Comparison of ENCODE assay signal across 8 mouse cellular contexts in the genomic region with DNA sequence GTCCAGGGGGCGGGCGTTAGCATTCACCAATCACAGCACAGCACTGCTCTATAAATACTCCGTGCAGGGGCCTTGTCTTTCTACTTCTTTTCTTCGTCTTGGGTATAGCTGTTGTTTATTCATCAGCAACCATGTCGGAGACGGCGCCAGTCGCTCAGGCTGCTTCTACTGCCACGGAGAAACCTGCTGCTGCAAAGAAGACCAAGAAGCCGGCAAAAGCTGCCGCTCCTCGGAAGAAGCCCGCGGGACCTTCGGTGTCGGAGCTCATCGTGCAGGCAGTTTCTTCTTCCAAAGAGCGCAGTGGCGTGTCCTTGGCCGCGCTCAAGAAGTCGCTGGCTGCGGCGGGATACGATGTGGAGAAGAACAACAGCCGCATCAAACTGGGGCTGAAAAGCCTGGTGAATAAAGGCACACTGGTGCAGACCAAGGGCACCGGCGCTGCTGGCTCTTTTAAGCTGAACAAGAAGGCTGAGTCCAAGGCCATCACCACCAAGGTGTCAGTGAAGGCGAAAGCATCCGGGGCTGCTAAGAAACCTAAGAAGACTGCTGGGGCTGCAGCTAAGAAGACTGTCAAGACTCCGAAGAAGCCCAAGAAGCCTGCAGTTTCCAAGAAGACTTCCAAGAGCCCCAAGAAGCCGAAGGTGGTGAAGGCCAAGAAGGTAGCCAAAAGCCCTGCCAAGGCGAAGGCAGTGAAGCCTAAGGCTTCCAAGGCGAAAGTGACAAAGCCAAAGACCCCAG. TPM values are rescaled to one million over a fixed set of nuclear protein-coding genes. Genes with fewer than 3 reads are reported as not detected.
DNase-seq lines count a peak whose midpoint lies in the region; ATAC-seq lines count a peak whose summit lies in the region.

A gene (plus strand): TSS at position 81 of the 738 bp plus-strand sequence.

- 4% methylated on average over 34 of the region's 34 CpGs for WGBS in hindbrain, embryonic 11.5 days

- ATAC-seq in hindbrain, embryonic 11.5 days (ENCODE audit: low FRiP score): peak; percentile 69

- H3K4me2 ChIP-seq in hindbrain, embryonic 11.5 days (replicated peaks; ENCODE audit: low read depth, low read length): peak within 1 kb of the TSS; percentile 89

- H3K27ac ChIP-seq in hindbrain, embryonic 11.5 days (ENCODE audit: low read depth, low read length): peak within 1 kb of the TSS; percentile 83

- peaks cover 5% of the 10 kb centered on the region; the same call in 1 of the 2 replicates for H3K4me1 ChIP-seq in hindbrain, embryonic 11.5 days (replicated peaks; ENCODE audit: control insufficient read depth, insufficient read depth, low read length)

- H3K4me3 ChIP-seq in hindbrain, embryonic 11.5 days (ENCODE audit: low read depth, low read length): peak within 1 kb of the TSS; percentile 57

- peak; percentile 87 for DNase-seq in MEL-GATA-1-ER (ENCODE audit: extremely low read depth, low read depth)
- DNase-seq in cerebellum, adult 9-10 months: peak; percentile 85
- DNase-seq in frontal cortex, adult 2 months (ENCODE audit: extremely low spot score in 1 of 2, low spot score in 1 of 2): peak; percentile 79 to 89
- DNase-seq in hindbrain, embryonic 11.5 days (ENCODE audit: low spot score): peak; percentile 92
- peak; percentile 82 to 83 for DNase-seq in layer of hippocampus, postnatal 14 days (ENCODE audit: low spot score in 2 of 2)
- peak; percentile 92 for DNase-seq in lung, postnatal 36 days
- peak; percentile 97 for DNase-seq in retina, embryonic 14.5 days (ENCODE audit: low spot score)
- DNase-seq in urinary bladder, adult 18-20 months (ENCODE audit: low spot score in 2 of 2): peak; percentile 68 to 73

- H3K27me3 ChIP-seq in hindbrain, embryonic 11.5 days (ENCODE audit: control insufficient read depth, insufficient read depth, low read length): no peaks in the 10 kb centered on the region

- peak within 1 kb of the TSS; percentile 82 for H3K9ac ChIP-seq in hindbrain, embryonic 11.5 days (ENCODE audit: low read depth, low read length)

- no peaks in the 10 kb centered on the region for H3K36me3 ChIP-seq in hindbrain, embryonic 11.5 days (ENCODE audit: control insufficient read depth, insufficient read depth, low read length)

- H3K9me3 ChIP-seq in hindbrain, embryonic 11.5 days (ENCODE audit: control insufficient read depth, low read length): no peaks in the 10 kb centered on the region

RNA-seq across cellular contexts. Expression of the gene that starts here (rescaled TPM):
- 0.36 and 0.58 TPM in 2 replicates for polyA plus RNA-seq in frontal cortex, adult 2 months (2012; rRNA removed)
- polyA plus RNA-seq in hindbrain, embryonic 11.5 days (2014; fragmentation: Nextera tagmentation; extraction: Ambion mirVana): 2.4 and 3.7 TPM in 2 replicates
- total RNA-seq in layer of hippocampus, postnatal 14 days (2021): 10 to 100 TPM; 22.8 to 32.9 TPM

Comparison
In these comparisons a context has a peak if more than half of its experiments do, and no peak if none do; other contexts are left out.
1. Peak in every context shown above with its lines: DNase-seq, ATAC-seq, H3K4me3 ChIP-seq and H3K27ac ChIP-seq.
2. Peak in DNase-seq in frontal cortex, adult 2 months; RNA of the gene not detected or under 1 TPM.